Mouse (Mus musculus) MEL (cell line): ENCODE data around the gene Smyd3. TPM values are rescaled to one million over a fixed set of nuclear protein-coding genes. Genes with fewer than 3 reads are reported as not detected.

Experiments used
- DNase-seq: peaks from one replicate; pipeline ENCODE4 v3.0.0; 2011; ENCODE audit warnings: low read depth, low spot score
- H3K27ac ChIP-seq: 2 replicates; pipeline ENCODE4 v1.5.1; 2012; ENCODE audit warnings: low read depth, mild to moderate bottlenecking, control low read depth, low read length, moderate library complexity; ENCODE audit not compliant: control insufficient read depth
- H3K27me3 ChIP-seq, 2 experiments: fragments of 150-350 bp in 1 of 2; sonication (generic) in 1 of 2; 2 replicates each; pipeline ENCODE4 v1.6.1; 2012; ENCODE audit warnings: low read length in 2 of 2, mild to moderate bottlenecking in 2 of 2, improper control_type of control experiment in 1 of 2, moderate library complexity in 1 of 2; ENCODE audit not compliant: insufficient read depth in 2 of 2, control insufficient read depth in 1 of 2
- H3K36me3 ChIP-seq, 2 experiments: 2 replicates each; pipeline ENCODE4 v1.6.1; 2012 to 2014; ENCODE audit warnings: low read length in 2 of 2, improper control_type of control experiment in 1 of 2, inconsistent platforms in 1 of 2, mild to moderate bottlenecking in 1 of 2; ENCODE audit not compliant: insufficient read depth in 2 of 2, control insufficient read depth in 1 of 2
- H3K4me1 ChIP-seq, 2 experiments: fragments of 150-350 bp in 1 of 2; sonication (generic) in 1 of 2; 2 replicates each; pipeline ENCODE4 v1.6.1; 2012; ENCODE audit warnings: low read length in 2 of 2, improper control_type of control experiment in 1 of 2, mild to moderate bottlenecking in 1 of 2; ENCODE audit not compliant: insufficient read depth in 2 of 2, control insufficient read depth in 1 of 2
- H3K4me3 ChIP-seq, 2 experiments: fragments of 150-350 bp in 1 of 2; sonication (generic) in 1 of 2; 2 replicates each; pipeline ENCODE4 v1.5.1; 2012; ENCODE audit warnings: low read depth in 2 of 2, low read length in 2 of 2, mild to moderate bottlenecking in 2 of 2, moderate library complexity in 2 of 2, control low read depth in 1 of 2, improper control_type of control experiment in 1 of 2; ENCODE audit not compliant: control insufficient read depth in 1 of 2, insufficient read depth in 1 of 2
- H3K79me2 ChIP-seq: 2 replicates; pipeline ENCODE4 v1.6.1; 2012; ENCODE audit warnings: mild to moderate bottlenecking, low read length, moderate library complexity; ENCODE audit not compliant: control insufficient read depth, poor library complexity, insufficient read depth
- H3K9ac ChIP-seq: 2 replicates; pipeline ENCODE4 v1.6.1; 2012; ENCODE audit warnings: low read depth, mild to moderate bottlenecking, control low read depth, low read length, moderate library complexity; ENCODE audit not compliant: control insufficient read depth, poor library complexity, severe bottlenecking
- H3K9me3 ChIP-seq: fragments of 150-350 bp; sonication (generic); replicated peaks from 2 replicates; pipeline ENCODE4 v1.6.1; 2012; ENCODE audit warnings: mild to moderate bottlenecking, low read length, improper control_type of control experiment, moderate library complexity; ENCODE audit not compliant: insufficient read depth
- CHD1 ChIP-seq: IDR thresholded peaks from 2 replicates; pipeline ENCODE4 v1.6.1; 2012; ENCODE audit warnings: low read depth, mild to moderate bottlenecking, inconsistent platforms, low read length, improper control_type of control experiment
- EP300 ChIP-seq, 2 experiments: IDR thresholded peaks; 2 replicates each; pipeline ENCODE4 v1.6.1; 2011; ENCODE audit warnings: improper control_type of control experiment in 2 of 2, low read length in 2 of 2, low read depth in 1 of 2, mild to moderate bottlenecking in 1 of 2
- GABPA ChIP-seq: IDR thresholded peaks from 2 replicates; pipeline ENCODE4 v1.6.1; 2012; ENCODE audit warnings: low read depth, mild to moderate bottlenecking, inconsistent platforms, low read length, improper control_type of control experiment, moderate library complexity
- GATA1 ChIP-seq: IDR thresholded peaks from 2 replicates; pipeline ENCODE4 v1.6.1; 2011; ENCODE audit warnings: low read depth, low read length, improper control_type of control experiment
- MAFK ChIP-seq: IDR thresholded peaks from 2 replicates; pipeline ENCODE4 v1.6.1; 2011; ENCODE audit warnings: low read depth, mild to moderate bottlenecking, low read length, improper control_type of control experiment, borderline replicate concordance
- MAX ChIP-seq: IDR thresholded peaks from 2 replicates; pipeline ENCODE4 v1.6.1; 2011; ENCODE audit warnings: low read length, improper control_type of control experiment
- MAZ ChIP-seq: IDR thresholded peaks from 2 replicates; pipeline ENCODE4 v1.6.1; 2012; ENCODE audit warnings: low read depth, mild to moderate bottlenecking, inconsistent platforms, low read length, improper control_type of control experiment
- MXI1 ChIP-seq: IDR thresholded peaks from 2 replicates; pipeline ENCODE4 v1.6.1; 2011; ENCODE audit warnings: mild to moderate bottlenecking, low read depth, low read length, improper control_type of control experiment
- NRF1 ChIP-seq: IDR thresholded peaks from 2 replicates; pipeline ENCODE4 v1.6.1; 2014; ENCODE audit warnings: low read depth, mild to moderate bottlenecking, inconsistent platforms, low read length, improper control_type of control experiment, moderate library complexity; ENCODE audit not compliant: poor library complexity, insufficient read depth, severe bottlenecking
- POLR2AphosphoS2 ChIP-seq: IDR thresholded peaks from 2 replicates; pipeline ENCODE4 v1.6.1; 2011; ENCODE audit warnings: low read length, improper control_type of control experiment
- POLR2AphosphoS5 ChIP-seq: IDR thresholded peaks from 2 replicates; pipeline ENCODE4 v1.6.1; 2012; ENCODE audit warnings: low read depth, borderline replicate concordance, mild to moderate bottlenecking, inconsistent platforms, low read length, moderate library complexity, mixed read lengths
- SIN3A ChIP-seq: IDR thresholded peaks from 2 replicates; pipeline ENCODE4 v1.6.1; 2012; ENCODE audit warnings: low read length, improper control_type of control experiment, inconsistent platforms
- SMC3 ChIP-seq: IDR thresholded peaks from 2 replicates; pipeline ENCODE4 v1.6.1; 2011; ENCODE audit warnings: low read depth, low read length, improper control_type of control experiment
- TAL1 ChIP-seq: IDR thresholded peaks from 2 replicates; pipeline ENCODE4 v1.6.1; 2012; ENCODE audit warnings: mild to moderate bottlenecking, inconsistent platforms, low read length, moderate library complexity, mixed read lengths
- TBP ChIP-seq: IDR thresholded peaks from 2 replicates; pipeline ENCODE4 v1.8.0; 2011; ENCODE audit warnings: low read depth, low read length, improper control_type of control experiment
- USF2 ChIP-seq, 2 experiments: IDR thresholded peaks; 2 replicates each; pipeline ENCODE4 v1.6.1; 2011 to 2012; ENCODE audit warnings: improper control_type of control experiment in 2 of 2, low read length in 2 of 2, borderline replicate concordance in 1 of 2, inconsistent platforms in 1 of 2, low read depth in 1 of 2, mild to moderate bottlenecking in 1 of 2; ENCODE audit not compliant: insufficient read depth in 1 of 2
- ZKSCAN1 ChIP-seq: IDR thresholded peaks from 2 replicates; pipeline ENCODE4 v1.6.1; 2012; ENCODE audit warnings: low read depth, mild to moderate bottlenecking, inconsistent platforms, low read length, improper control_type of control experiment, moderate library complexity
- ZMIZ1 ChIP-seq: IDR thresholded peaks from 2 replicates; pipeline ENCODE4 v1.6.1; 2012; ENCODE audit warnings: low read depth, mild to moderate bottlenecking, inconsistent platforms, low read length, improper control_type of control experiment, moderate library complexity
- ZNF384 ChIP-seq: IDR thresholded peaks from 2 replicates; pipeline ENCODE4 v1.6.1; 2012; ENCODE audit warnings: low read depth, mild to moderate bottlenecking, inconsistent platforms, low read length, improper control_type of control experiment
- polyA plus RNA-seq, 2 experiments: library from polyadenylated mRNA; stranded (reverse) in 1 of 2; unstranded in 1 of 2; fragments of >175 nt in 1 of 2; fragments of >200 nt in 1 of 2; gene quantifications; 2 replicates each; pipeline versions ENCODE4 v1.2.1 to v1.2.4; 2012; ENCODE audit warnings: low replicate concordance in 2 of 2, low read depth in 1 of 2; ENCODE audit not compliant: insufficient read length in 2 of 2, insufficient read depth in 1 of 2, missing spikeins in 1 of 2
- total RNA-seq: library from RNA; depleted of rRNA; stranded (reverse); fragments of 300-350 nt; gene quantifications from 2 replicates; pipeline ENCODE4 v1.2.3, GENCODE M21; 2012

Smyd3 gene
- total and polyA plus RNA-seq, 3 experiments: 13.3 to 18.2 TPM; not detected in 1

- TF ChIP-seq ZNF384 (no peak), ZKSCAN1 (no peak), TBP (no peak)
- no peaks in the 10 kb centered on the region for H3K4me1 ChIP-seq
- no peaks in the 10 kb centered on the region for H3K9me3 ChIP-seq
- no peak overlapping the region for H3K4me3 ChIP-seq
- no peak overlapping the region for H3K27ac ChIP-seq
- no peaks in the 10 kb centered on the region for H3K27me3 ChIP-seq
- no peak for DNase-seq
- no peak overlapping the region for H3K9ac ChIP-seq
- H3K36me3 ChIP-seq: no peaks in the 10 kb centered on the region
- H3K79me2 ChIP-seq: no peaks in the 10 kb centered on the region
Measured at GRCm38 (mm10) chr1:179446127-179446844, 71.6 kb downstream of the Smyd3 start.

GRCm38 (mm10) chr1:179443835-179444234 lies 74.0 kb downstream of the Smyd3 start:
- no peak overlapping the region for H3K4me3 ChIP-seq
- H3K27ac ChIP-seq: no peak overlapping the region
- H3K9me3 ChIP-seq: no peaks in the 10 kb centered on the region
- no peak for DNase-seq
- no peak overlapping the region for H3K9ac ChIP-seq
- no peaks in the 10 kb centered on the region for H3K36me3 ChIP-seq
- no peaks in the 10 kb centered on the region for H3K4me1 ChIP-seq
- TF ChIP-seq POLR2AphosphoS2 (no peak), MAX (no peak), TAL1 (no peak), EP300 (IDR thresholded peaks at IDR 0.05; ENCODE audit: low read depth in 1 of 2, low read length in 2 of 2) (no peak), MAFK (no peak), NRF1 (no peak), POLR2AphosphoS5 (no peak), MXI1 (no peak), GATA1 (no peak), SMC3 (no peak), USF2 (IDR thresholded peaks at IDR 0.05; ENCODE audit: borderline replicate concordance in 1 of 2, insufficient read depth in 1 of 2, low read depth in 1 of 2, low read length in 2 of 2) (no peak), GABPA (no peak), SIN3A (no peak), CHD1 (no peak), MAZ (no peak), ZKSCAN1 (no peak), ZMIZ1 (no peak)
- no peaks in the 10 kb centered on the region for H3K79me2 ChIP-seq
- no peaks in the 10 kb centered on the region for H3K27me3 ChIP-seq
